Mouse (Mus musculus) right cerebral cortex, postnatal 4 days (tissue): Measurements from ENCODE around the gene Nnmt.

Experiments used
- DNase-seq: peaks from one replicate; pipeline ENCODE4 v3.0.0-alpha.2; 2022

The Nnmt gene

GRCm38 (mm10) chr9:48604939-48605598 is at the start of gene Nnmt:
Nnmt (minus strand) TSS chr9:48605153.
- no peak for DNase-seq

GRCm38 (mm10) chr9:48654730-48655129 is 49.8 kb upstream of the Nnmt start:
- DNase-seq, result no peak

- no peak for DNase-seq
Observed at GRCm38 (mm10) chr9:48653399-48654070, 48.6 kb upstream of the Nnmt start.

- no peak for DNase-seq
Observed at GRCm38 (mm10) chr9:48652026-48652425, 47.1 kb upstream of the Nnmt start.

- DNase-seq, result no peak
Observed at GRCm38 (mm10) chr9:48650846-48651245, 45.9 kb upstream of the Nnmt start.

- DNase-seq, result no peak
Observed at GRCm38 (mm10) chr9:48649851-48650685, 45.1 kb upstream of the Nnmt start.

- DNase-seq, result no peak
Observed at GRCm38 (mm10) chr9:48649098-48649766, 44.3 kb upstream of the Nnmt start.

- DNase-seq, result no peak
Observed at GRCm38 (mm10) chr9:48648285-48649097, 43.5 kb upstream of the Nnmt start.

GRCm38 (mm10) chr9:48647648-48648284 is 42.8 kb upstream of the Nnmt start:
- DNase-seq, result no peak

- peak; percentile 4 for DNase-seq
Observed at GRCm38 (mm10) chr9:48646781-48647647, 42.1 kb upstream of the Nnmt start.

- DNase-seq, result peak; percentile 63
Observed at GRCm38 (mm10) chr9:48646251-48646650, 41.3 kb upstream of the Nnmt start.

- DNase-seq, result peak; percentile 1
Observed at GRCm38 (mm10) chr9:48645648-48646126, 40.7 kb upstream of the Nnmt start.

- no peak for DNase-seq
Observed at GRCm38 (mm10) chr9:48644926-48645647, 40.1 kb upstream of the Nnmt start.

- peak; percentile 1 for DNase-seq
Observed at GRCm38 (mm10) chr9:48644376-48644775, 39.4 kb upstream of the Nnmt start.

GRCm38 (mm10) chr9:48641636-48642035 is 36.7 kb upstream of the Nnmt start:
- DNase-seq, result no peak

GRCm38 (mm10) chr9:48640881-48641280 is 35.9 kb upstream of the Nnmt start:
- DNase-seq, result no peak

GRCm38 (mm10) chr9:48638176-48638803 is 33.3 kb upstream of the Nnmt start:
- DNase-seq, result no peak

- DNase-seq, result no peak
Observed at GRCm38 (mm10) chr9:48637161-48637560, 32.2 kb upstream of the Nnmt start.
